Mouse (Mus musculus) lung, postnatal 4 days (tissue): Measurements from ENCODE around the gene Il22ra2.
A peak's percentile ranks its signal among the peaks of the same experiment; 100 is the strongest.

Source experiments
- DNase-seq, 2 experiments: peaks; one replicate each; pipeline ENCODE4 v3.0.0; 2021

Il22ra2 gene

DNA sequence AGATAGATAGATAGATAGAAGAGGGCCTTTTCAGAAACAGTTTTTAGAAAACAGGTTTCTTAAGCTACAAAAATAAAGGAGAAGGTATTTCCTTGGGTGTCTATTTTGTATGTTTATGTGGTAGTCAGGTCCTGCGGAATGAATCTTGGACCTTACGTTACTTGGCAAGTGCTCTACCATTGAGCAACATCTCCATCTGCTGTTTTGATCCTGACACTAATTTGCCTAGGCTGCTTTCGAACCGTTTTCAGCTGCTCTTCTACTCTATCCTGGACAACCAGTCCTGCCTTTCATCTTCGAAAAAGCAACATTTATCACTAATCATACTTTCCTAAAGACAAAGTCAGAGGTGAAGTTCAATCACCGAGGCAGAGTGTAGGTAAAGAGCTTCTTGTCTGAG is 18.6 kb upstream of the Il22ra2 start:
- DNase-seq, result no peak

DNA sequence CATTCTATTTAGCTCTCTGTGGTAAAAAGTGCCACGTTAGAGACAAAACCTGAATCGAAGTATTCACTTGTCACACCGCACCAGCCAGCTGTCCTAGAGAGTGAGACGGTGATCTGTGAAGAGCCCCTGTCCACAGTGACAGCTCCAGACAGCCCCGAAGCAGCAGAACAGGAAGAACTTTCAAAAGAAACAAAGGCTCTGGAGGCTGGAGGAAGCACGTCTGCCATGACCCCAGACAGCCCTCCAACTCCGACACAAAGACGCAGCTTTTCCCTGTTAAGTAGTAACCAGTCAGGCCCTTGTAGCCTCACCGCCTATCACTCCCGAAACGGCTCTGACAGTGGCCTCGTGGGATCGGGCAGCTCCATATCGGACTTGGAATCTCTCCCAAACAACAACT is 12.7 kb upstream of the Il22ra2 start:
- no peak for DNase-seq

- DNase-seq, result no peak
Observed at GRCm38 (mm10) chr10:19611616-19612015, 10.2 kb upstream of the Il22ra2 start.

DNA sequence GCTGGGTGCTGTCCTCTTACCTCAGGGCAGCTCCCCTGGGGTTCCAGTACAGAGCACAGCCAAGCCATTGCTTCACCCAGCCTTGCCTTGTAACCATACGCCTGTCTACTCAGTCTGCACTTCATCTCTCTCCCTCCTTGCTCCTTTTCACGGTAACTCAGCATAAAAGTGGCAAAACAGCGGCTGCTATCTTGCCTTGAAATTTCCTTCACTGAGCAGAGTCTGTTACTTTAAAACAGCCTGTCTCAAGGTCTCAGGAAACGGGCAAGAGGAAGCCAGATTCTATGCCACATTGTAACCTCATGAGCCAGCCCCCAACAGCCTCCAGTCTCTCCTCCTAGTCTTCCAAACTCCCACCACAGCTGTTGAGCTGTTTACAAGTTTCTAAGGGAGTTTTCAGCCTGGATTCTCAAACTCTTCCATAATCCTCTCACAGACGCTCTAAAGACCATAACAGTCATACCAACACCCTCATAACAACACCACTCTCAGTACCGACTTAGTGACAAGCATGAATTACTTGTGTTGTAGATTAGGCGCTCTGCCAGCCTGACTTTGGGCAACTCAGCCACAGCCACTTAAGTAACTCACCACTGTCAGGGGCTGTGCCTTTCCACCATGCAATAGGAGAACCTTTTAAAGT is 8.6 kb upstream of the Il22ra2 start:
- peak; percentile 55 to 65 for DNase-seq

DNA sequence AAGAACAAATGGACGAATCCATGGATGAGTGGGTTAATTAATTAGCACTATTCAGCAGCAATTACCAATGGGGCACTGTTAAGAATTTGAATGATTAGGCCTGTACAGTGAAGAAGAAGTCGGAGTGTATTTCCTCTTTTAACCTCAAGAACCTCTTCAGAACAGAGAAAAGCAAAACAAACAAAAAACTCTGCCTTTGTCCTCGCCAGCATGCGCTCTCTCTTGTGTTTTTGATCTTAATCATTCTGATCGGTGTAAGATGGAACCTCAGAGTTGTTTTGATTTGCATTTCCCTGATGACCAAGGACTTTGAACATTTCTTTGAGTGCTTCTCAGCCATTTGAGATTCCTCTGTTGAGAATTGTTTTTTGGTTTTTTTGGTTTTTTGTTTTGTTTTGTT is 2.1 kb upstream of the Il22ra2 start:
- DNase-seq, result no peak

DNA sequence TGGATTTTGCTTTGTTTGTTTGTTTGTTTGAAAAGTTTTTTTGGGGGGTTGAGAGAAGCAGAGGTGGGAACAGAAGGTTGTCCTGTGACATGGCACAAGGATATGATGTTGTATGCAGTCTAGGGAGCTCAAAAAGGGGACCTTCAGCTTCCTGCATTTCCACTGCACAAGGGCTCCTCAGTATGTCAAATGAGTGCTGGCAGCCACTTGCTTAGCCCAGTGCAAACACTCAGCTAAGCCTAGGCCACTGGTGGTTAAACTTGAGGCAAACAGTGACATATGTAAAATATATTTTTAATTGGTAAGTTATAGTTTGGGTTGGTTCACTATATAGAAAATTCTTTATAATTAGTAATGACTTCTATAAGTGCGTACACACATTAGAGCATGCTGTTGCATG is 2.8 kb downstream of the Il22ra2 start:
- peak in 1 of 2 experiments; percentile 45 for DNase-seq

GRCm38 (mm10) chr10:19627342-19627741 is 5.5 kb downstream of the Il22ra2 start:
- no peak for DNase-seq

- DNase-seq, result no peak
Observed at GRCm38 (mm10) chr10:19627748-19628147, 6.0 kb downstream of the Il22ra2 start.

DNA sequence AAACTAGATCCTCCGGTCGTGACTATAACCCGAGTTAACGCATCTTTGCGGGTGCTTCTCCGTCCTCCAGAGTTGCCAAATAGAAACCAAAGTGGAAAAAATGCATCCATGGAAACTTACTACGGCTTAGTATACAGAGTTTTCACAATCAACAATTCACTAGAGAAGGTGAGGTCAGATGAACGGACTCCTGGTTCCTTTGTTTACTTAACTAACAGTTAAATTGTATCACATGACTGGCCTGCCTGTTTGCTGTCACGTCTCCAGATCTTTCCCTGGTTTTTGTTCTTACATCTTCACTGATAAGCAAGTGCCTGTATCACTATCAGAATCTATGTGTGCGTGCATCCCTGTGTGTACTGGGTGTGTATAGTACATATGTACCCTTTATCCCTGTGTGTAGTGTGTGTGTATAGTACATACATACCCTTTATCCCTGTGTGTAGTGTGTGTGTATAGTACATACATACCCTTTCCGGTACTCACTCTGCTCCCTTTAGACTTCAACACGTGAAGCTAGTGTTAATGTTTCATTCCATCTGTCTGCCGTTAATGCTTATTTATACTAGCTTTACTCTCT is 9.9 kb downstream of the Il22ra2 start:
- DNase-seq, result no peak

DNA sequence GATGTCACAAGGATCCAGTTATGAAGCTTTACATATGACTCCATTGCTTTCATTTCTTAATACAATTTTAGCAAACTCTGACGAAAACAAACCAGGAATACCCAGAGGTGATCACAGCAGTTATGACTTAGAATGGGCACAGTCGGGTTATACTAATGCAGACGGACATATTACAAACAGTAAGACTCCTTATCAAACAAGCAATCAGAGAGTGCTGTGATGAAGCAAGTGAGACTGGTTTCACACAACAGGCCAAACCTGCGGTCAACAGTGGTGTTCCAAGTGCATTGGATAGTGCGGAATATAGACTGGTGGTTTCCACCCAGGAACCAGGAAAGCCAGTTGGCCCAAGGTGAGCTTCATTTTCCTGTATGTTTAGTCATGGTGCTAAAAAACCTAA is 17.1 kb downstream of the Il22ra2 start:
- DNase-seq, result no peak

DNA sequence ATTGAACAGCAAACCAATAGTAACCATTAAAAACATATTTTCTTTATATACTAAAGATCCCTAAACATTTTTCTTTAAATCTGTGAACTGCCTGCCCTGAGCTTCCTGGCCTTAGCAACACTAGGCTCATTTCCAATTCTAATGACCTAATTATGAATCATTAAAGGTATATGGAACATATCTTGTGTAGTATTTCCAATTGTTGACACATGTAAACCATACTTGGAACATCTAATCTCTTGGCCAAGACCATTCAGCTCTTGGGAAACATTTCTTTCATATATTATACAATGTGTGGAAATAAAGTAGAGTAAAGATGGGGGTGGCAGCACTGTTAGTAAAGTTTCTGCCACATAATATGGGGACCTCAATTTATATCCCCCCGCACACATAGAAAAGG is 17.8 kb downstream of the Il22ra2 start:
- DNase-seq, result no peak

GRCm38 (mm10) chr10:19645119-19645518 is 23.3 kb downstream of the Il22ra2 start:
- DNase-seq, result no peak

- DNase-seq, result no peak
Observed at GRCm38 (mm10) chr10:19657426-19657825, 35.6 kb downstream of the Il22ra2 start.

DNA sequence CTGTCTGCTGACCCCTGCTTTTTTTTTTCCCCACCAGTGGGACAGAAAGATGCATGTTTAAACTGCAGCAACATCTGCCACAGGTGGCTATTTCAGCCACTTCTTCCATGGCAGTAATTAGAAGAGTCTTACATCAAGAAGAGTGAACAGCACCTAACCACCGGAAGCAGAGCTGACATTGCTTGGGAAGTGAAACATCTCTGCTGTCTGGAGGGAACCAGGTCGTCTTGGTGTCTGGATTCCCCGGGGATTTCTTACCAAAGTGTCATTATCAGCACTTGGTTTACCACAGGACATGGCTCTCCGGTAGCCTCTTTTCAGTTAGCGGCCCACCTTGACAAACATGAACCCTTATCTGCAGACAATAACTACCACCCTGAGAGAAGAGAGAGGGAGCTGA is 38.2 kb downstream of the Il22ra2 start:
- no peak for DNase-seq

DNA sequence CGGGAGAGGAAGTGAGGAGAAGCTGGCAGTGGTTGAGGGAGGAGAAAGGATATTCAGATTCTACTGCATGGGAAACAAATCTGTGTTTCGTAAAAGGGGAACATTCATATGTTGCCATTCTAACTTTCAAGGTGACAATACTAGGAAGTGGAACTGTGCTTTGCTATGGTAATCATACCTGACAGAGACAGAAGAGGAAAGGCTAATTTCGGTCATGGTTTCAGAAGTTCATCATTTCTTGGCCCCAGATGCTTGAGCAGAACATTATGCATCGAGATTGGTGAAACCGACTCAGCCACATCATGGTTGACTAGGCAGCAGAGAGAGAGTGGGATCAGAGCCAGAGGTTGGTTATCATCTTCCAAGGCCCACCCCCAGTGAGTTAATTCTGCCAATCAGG is 47.2 kb downstream of the Il22ra2 start:
- DNase-seq, result no peak

DNA sequence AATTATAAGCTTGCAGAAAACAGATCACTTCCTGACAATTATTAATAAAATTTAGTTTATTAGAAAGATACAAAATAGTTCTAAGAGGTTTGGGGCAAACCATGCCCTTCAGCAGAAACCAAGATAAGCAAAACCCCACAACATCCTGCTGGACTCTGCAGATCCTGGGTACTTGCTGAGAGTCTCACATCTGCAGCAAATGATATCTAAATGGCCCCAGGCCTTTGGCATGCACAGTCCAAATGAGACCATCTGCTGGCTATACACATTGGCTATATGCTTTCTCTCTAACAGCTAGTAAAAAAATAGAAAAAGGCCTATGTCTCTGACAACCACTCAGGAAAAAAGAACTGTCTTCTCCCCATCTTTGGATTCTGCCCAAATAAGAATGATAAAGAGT is 50.2 kb downstream of the Il22ra2 start:
- DNase-seq, result no peak

- DNase-seq, result no peak
Observed at GRCm38 (mm10) chr10:19673146-19673545, 51.3 kb downstream of the Il22ra2 start.
